Mouse (Mus musculus): ENCODE measurements around the gene Cenps. TPM values are rescaled to one million over a fixed set of nuclear protein-coding genes. Genes with fewer than 3 reads are reported as not detected.

Cenps gene
- polyA plus RNA-seq, 1 experiment from 2014 or later, result 23.2 TPM

Other genes with a start within 250 kb of the Cenps start
- 31.8 and 34.7 TPM in 2 replicates for gene Pex14, start 37.8 kb downstream of the Cenps start, polyA plus RNA-seq (2016; fragmentation: Nextera tagmentation; extraction: Ambion mirVana)
- gene Dffa, start 33.5 kb downstream of the Cenps start, polyA plus RNA-seq (2016; fragmentation: Nextera tagmentation; extraction: Ambion mirVana), result 24.4 and 25.3 TPM in 2 replicates
- gene Cort, start 10.9 kb downstream of the Cenps start, polyA plus RNA-seq (2016; fragmentation: Nextera tagmentation; extraction: Ambion mirVana), result 0.35 TPM in 1 of 2 replicates, not detected in the other
- 88.5 and 91.3 TPM in 2 replicates for gene Pgd, start 29.1 kb upstream of the Cenps start, polyA plus RNA-seq (2016; fragmentation: Nextera tagmentation; extraction: Ambion mirVana)
- gene Kif1b, start 170.1 kb upstream of the Cenps start, polyA plus RNA-seq (2016; fragmentation: Nextera tagmentation; extraction: Ambion mirVana), result 9.1 and 9.2 TPM in 2 replicates

All from liver, embryonic 12.5 days (tissue).